In genomic region chr9:26798731-26799130, GRCm38 (mm10) we compare ENCODE assay signal across 24 mouse cellular contexts. TPM values are rescaled to one million over a fixed set of nuclear protein-coding genes. Genes with fewer than 3 reads are reported as not detected.
DNase-seq lines count a peak whose midpoint lies in the region; ATAC-seq and TF ChIP-seq lines count a peak whose summit lies in the region.
"Had no signal": no experiment of that assay in that cellular context is flagged by ENCODE, and none has a peak within 500 bp of the region (broad histone marks: within the 10 kb centered on the region; RNA-seq: fewer than 3 reads in every experiment).

No protein-coding gene starts in this region.

- no peak overlapping the region for H3K4me2 ChIP-seq in kidney, embryonic 16.5 days (replicated peaks; ENCODE audit: low read depth, low read length)
- no peak overlapping the region for H3K4me2 ChIP-seq in stomach, postnatal 0 days (replicated peaks; ENCODE audit: low read depth)
- H3K4me2 ChIP-seq: forebrain, embryonic 13.5 days; heart, embryonic 13.5 days; hindbrain, embryonic 12.5 days; hindbrain, embryonic 15.5 days had no signal

- ATAC-seq in kidney, embryonic 16.5 days (ENCODE audit: low FRiP score, low TSS enrichment) = peak; percentile 72; the same call in 1 of the 2 replicates
- no peak for ATAC-seq in stomach, postnatal 0 days (ENCODE audit: low FRiP score, low TSS enrichment)
- ATAC-seq: activated CD4-positive, CD25-positive, alpha-beta regulatory T cell, adult 4 months; CD4-positive, CD25-positive, alpha-beta regulatory T cell, adult 4 months; forebrain, embryonic 13.5 days; forebrain, embryonic 16.5 days had no signal

- no peaks in the 10 kb centered on the region for H3K36me3 ChIP-seq in kidney, embryonic 16.5 days (ENCODE audit: insufficient read depth, low read length)
- H3K36me3 ChIP-seq in stomach, postnatal 0 days (ENCODE audit: control insufficient read depth, insufficient read depth, low read length) = no peaks in the 10 kb centered on the region
- H3K36me3 ChIP-seq: forebrain, embryonic 10.5 days; heart, embryonic 10.5 days; heart, embryonic 13.5 days; hindbrain, embryonic 12.5 days; hindbrain, embryonic 15.5 days had no signal

- no peak for TF ChIP-seq CTCF in stomach, postnatal 0 days (IDR thresholded peaks at IDR 0.05; ENCODE audit: low read depth)

- H3K27me3 ChIP-seq in kidney, embryonic 16.5 days (ENCODE audit: insufficient read depth, low read length) = no peaks in the 10 kb centered on the region
- H3K27me3 ChIP-seq in stomach, postnatal 0 days (ENCODE audit: control insufficient read depth, insufficient read depth, low read length) = no peaks in the 10 kb centered on the region
- H3K27me3 ChIP-seq: forebrain, embryonic 13.5 days; heart, embryonic 13.5 days; hindbrain, embryonic 12.5 days; hindbrain, embryonic 15.5 days had no signal

- no peak for TF ChIP-seq EP300 in stomach, postnatal 0 days (optimal IDR thresholded peaks at IDR 0.05)

- DNase-seq in kidney, adult 8-10 months = peak; percentile 56 to 76
- no peak for DNase-seq in kidney, postnatal 10 days
- peak; percentile 58 for DNase-seq in kidney, postnatal 14 days
- no peak for DNase-seq in lung, postnatal 36 days
- no peak for DNase-seq in stomach, postnatal 0 days (ENCODE audit: low spot score)
- DNase-seq: adrenal gland, adult 8-10 months; adrenal gland, postnatal 36 days; cerebellum, adult 18-20 months; cerebellum, adult 9-10 months; cerebellum, postnatal 14 days; gastrocnemius, postnatal 10 days; gastrocnemius, postnatal 36 days; heart, adult 2 months had no signal

- WGBS in kidney, embryonic 16.5 days = 48% methylated on average over 1 of the region's 1 CpGs
- WGBS in stomach, postnatal 0 days = 68% methylated on average over 1 of the region's 1 CpGs

- no peak overlapping the region for H3K9ac ChIP-seq in kidney, embryonic 16.5 days (replicated peaks; ENCODE audit: low read length)
- H3K9ac ChIP-seq in stomach, postnatal 0 days (ENCODE audit: low read length) = no peak overlapping the region
- H3K9ac ChIP-seq: forebrain, embryonic 13.5 days; heart, embryonic 13.5 days; hindbrain, embryonic 12.5 days; hindbrain, embryonic 15.5 days had no signal

- H3K27ac ChIP-seq in kidney, embryonic 16.5 days (ENCODE audit: low read length) = peak overlapping the region; percentile 68; the same call in 1 of the 2 replicates
- H3K27ac ChIP-seq in stomach, postnatal 0 days (replicated peaks) = no peak overlapping the region
- H3K27ac ChIP-seq: forebrain, embryonic 10.5 days; forebrain, embryonic 13.5 days; heart, adult 2 months; heart, embryonic 10.5 days; heart, embryonic 13.5 days; hindbrain, embryonic 12.5 days; hindbrain, embryonic 15.5 days had no signal

- H3K9me3 ChIP-seq in kidney, embryonic 16.5 days (ENCODE audit: low read length) = no peaks in the 10 kb centered on the region
- H3K9me3 ChIP-seq in stomach, postnatal 0 days (ENCODE audit: control insufficient read depth, low read length) = no peaks in the 10 kb centered on the region
- H3K9me3 ChIP-seq: forebrain, embryonic 10.5 days; forebrain, embryonic 13.5 days; heart, embryonic 10.5 days; heart, embryonic 13.5 days; hindbrain, embryonic 12.5 days; hindbrain, embryonic 15.5 days had no signal

- no peaks in the 10 kb centered on the region for H3K4me1 ChIP-seq in kidney, embryonic 16.5 days (ENCODE audit: insufficient read depth, low read length)
- H3K4me1 ChIP-seq in stomach, postnatal 0 days (replicated peaks; ENCODE audit: control insufficient read depth, insufficient read depth) = no peaks in the 10 kb centered on the region
- H3K4me1 ChIP-seq: forebrain, embryonic 10.5 days; forebrain, embryonic 13.5 days; heart, embryonic 10.5 days; hindbrain, embryonic 12.5 days; hindbrain, embryonic 15.5 days had no signal

- no peak overlapping the region for H3K4me3 ChIP-seq in kidney, embryonic 16.5 days (ENCODE audit: low read length)
- H3K4me3 ChIP-seq in stomach, postnatal 0 days (ENCODE audit: low read depth, low read length) = no peak overlapping the region
- H3K4me3 ChIP-seq: forebrain, embryonic 10.5 days; forebrain, embryonic 13.5 days; heart, adult 2 months; heart, embryonic 10.5 days; heart, embryonic 13.5 days; hindbrain, embryonic 12.5 days; hindbrain, embryonic 15.5 days had no signal

RNA-seq across cellular contexts. Expression of gene Glb1l2, which starts 7.5 kb away (rescaled TPM):
- 46.1 and 48.5 TPM in 2 replicates for polyA plus RNA-seq in kidney, embryonic 16.5 days (2015; fragmentation: Nextera tagmentation; extraction: Ambion mirVana)
- 10.2 and 10.3 TPM in 2 replicates for polyA plus RNA-seq in stomach, postnatal 0 days (2015; fragmentation: Nextera tagmentation; extraction: Ambion mirVana)
- polyA plus RNA-seq: activated CD4-positive, CD25-positive, alpha-beta regulatory T cell, adult 4 months; C2C12; CD4-positive, CD25-positive, alpha-beta regulatory T cell, adult 4 months had no signal

Comparison
In these comparisons a context has a peak if more than half of its experiments do, and no peak if none do; other contexts are left out.
1. DNase-seq: peak in kidney, adult 8-10 months (2 of 2) and kidney, postnatal 14 days (single experiment); none in kidney, postnatal 10 days (single experiment), lung, postnatal 36 days (single experiment) and stomach, postnatal 0 days (single experiment).